Mouse (Mus musculus) midbrain, embryonic 13.5 days (tissue): ENCODE measurements around the gene Atf7ip2. TPM values are rescaled to one million over a fixed set of nuclear protein-coding genes. Genes with fewer than 3 reads are reported as not detected.

Experiments
- ATAC-seq: fragments of 200-750 bp; cut with Nextera tagmentation; 2 replicates; pipeline ENCODE4 v1.8.0; 2017; ENCODE audit warnings: mild to moderate bottlenecking, moderate TSS enrichment, moderate library complexity
- H3K27ac ChIP-seq: fragments of 300-500 bp; sonication (generic); 2 replicates; pipeline ENCODE4 v1.5.1; 2015; ENCODE audit warnings: inconsistent platforms, mild to moderate bottlenecking, moderate library complexity
- H3K27me3 ChIP-seq: fragments of 300-500 bp; sonication (generic); 2 replicates; pipeline ENCODE4 v1.6.1; 2015; ENCODE audit warnings: mild to moderate bottlenecking, inconsistent platforms
- H3K36me3 ChIP-seq: fragments of 300-500 bp; sonication (generic); 2 replicates; pipeline ENCODE4 v1.6.1; 2015; ENCODE audit warnings: mild to moderate bottlenecking, inconsistent platforms
- H3K4me1 ChIP-seq: fragments of 300-500 bp; sonication (generic); replicated peaks from 2 replicates; pipeline ENCODE4 v1.6.1; 2015; ENCODE audit warnings: inconsistent platforms
- H3K4me2 ChIP-seq: fragments of 300-500 bp; sonication (generic); replicated peaks from 2 replicates; pipeline ENCODE4 v1.6.1; 2015; ENCODE audit warnings: moderate library complexity, mild to moderate bottlenecking, inconsistent platforms
- H3K4me3 ChIP-seq: fragments of 300-500 bp; sonication (generic); replicated peaks from 2 replicates; pipeline ENCODE4 v1.5.1; 2015; ENCODE audit warnings: mild to moderate bottlenecking, inconsistent platforms
- H3K9ac ChIP-seq: fragments of 300-500 bp; sonication (generic); replicated peaks from 2 replicates; pipeline ENCODE4 v1.6.1; 2015; ENCODE audit warnings: mild to moderate bottlenecking, inconsistent platforms
- H3K9me3 ChIP-seq: fragments of 300-500 bp; sonication (generic); 2 replicates; pipeline ENCODE4 v1.6.1; 2016; ENCODE audit warnings: mild to moderate bottlenecking, inconsistent platforms
- WGBS: fragments of 180-500 bp; shearing (Covaris S2); methylation state at CpG from one replicate; pipeline ENCODE4 v1.1.7; 2015; 5-methylcytosine and 5-hydroxymethylcytosine counted together
- microRNA-seq: library from miRNA; unstranded; fragments of <30 nt; microRNA quantifications from one replicate; pipeline ENCODE4, GENCODE M21; 2016
- polyA plus RNA-seq: library from polyadenylated mRNA; unstranded; fragments of >200 nt; fragmentation: Nextera tagmentation; extraction: Ambion mirVana; gene quantifications from 2 replicates; pipeline ENCODE4 v1.2.1, GENCODE M21; 2015

Atf7ip2 gene
- polyA plus RNA-seq, 1 experiment from 2014 or later: 0.23 TPM

- ATAC-seq: no peak
- Histone ChIP-seq H3K9me3 (no peaks in the 10 kb centered on the region), H3K9ac (no peak overlapping the region), H3K27me3 (no peaks in the 10 kb centered on the region), H3K4me1 (no peaks in the 10 kb centered on the region), H3K27ac (no peak overlapping the region), H3K4me2 (no peak overlapping the region), H3K4me3 (no peak overlapping the region), H3K36me3 (no peaks in the 10 kb centered on the region)
- 79% methylated on average over 3 of the region's 3 CpGs for WGBS
These were observed 108.0 kb downstream of the Atf7ip2 start for GRCm38 (mm10) chr16:10300231-10301186.

Small RNA genes lying within 50 kb of the gene (microRNA-seq; reads per million reads assigned to microRNA genes)
- not detected for gene Gm22932

Other genes starting within 250 kb of the Atf7ip2 start
- 3.8 and 4.0 TPM in 2 replicates for gene Grin2a, start 197.2 kb upstream of the Atf7ip2 start, polyA plus RNA-seq
- not detected in 2 replicates for gene Rpl39l, start 22.5 kb upstream of the Atf7ip2 start, polyA plus RNA-seq
- 2.9 and 3.1 TPM in 2 replicates for gene Emp2, start 121.3 kb downstream of the Atf7ip2 start, polyA plus RNA-seq
- 2.1 and 2.9 TPM in 2 replicates for gene Tekt5, start 202.8 kb downstream of the Atf7ip2 start, polyA plus RNA-seq
- gene Nubp1, start 219.2 kb downstream of the Atf7ip2 start, polyA plus RNA-seq: 52.2 and 53.3 TPM in 2 replicates